Mouse (Mus musculus) hindbrain, embryonic 11.5 days (tissue): Measurements from ENCODE around the gene Nog. TPM values are rescaled to one million over a fixed set of nuclear protein-coding genes. Genes with fewer than 3 reads are reported as not detected.
A peak's percentile ranks its signal among the peaks of the same experiment; 100 is the strongest.

Experiments used
- ATAC-seq: fragments of 200-750 bp; cut with Nextera tagmentation; 2 replicates; pipeline ENCODE4 v1.8.0; 2017; ENCODE audit warnings: mild to moderate bottlenecking, moderate TSS enrichment, moderate library complexity; ENCODE audit not compliant: low FRiP score
- DNase-seq: peaks from one replicate; pipeline ENCODE4 v3.0.0-alpha.2; 2015; ENCODE audit warnings: low spot score
- H3K27ac ChIP-seq: fragments of 300-500 bp; sonication (generic); 2 replicates; pipeline ENCODE4 v1.5.1; 2014; ENCODE audit warnings: mild to moderate bottlenecking, low read depth, low read length
- H3K27me3 ChIP-seq: fragments of 300-500 bp; sonication (generic); 2 replicates; pipeline ENCODE4 v1.6.1; 2014; ENCODE audit warnings: mild to moderate bottlenecking, low read length, moderate library complexity, mixed read lengths; ENCODE audit not compliant: control insufficient read depth, insufficient read depth
- H3K36me3 ChIP-seq: fragments of 300-500 bp; sonication (generic); 2 replicates; pipeline ENCODE4 v1.6.1; 2014; ENCODE audit warnings: mild to moderate bottlenecking, low read length, moderate library complexity, mixed read lengths; ENCODE audit not compliant: control insufficient read depth, insufficient read depth
- H3K4me1 ChIP-seq: fragments of 300-500 bp; sonication (generic); replicated peaks from 2 replicates; pipeline ENCODE4 v1.6.1; 2014; ENCODE audit warnings: low read length, mixed read lengths; ENCODE audit not compliant: control insufficient read depth, insufficient read depth
- H3K4me2 ChIP-seq: fragments of 300-500 bp; sonication (generic); replicated peaks from 2 replicates; pipeline ENCODE4 v1.6.1; 2014; ENCODE audit warnings: mild to moderate bottlenecking, low read depth, low read length
- H3K4me3 ChIP-seq: fragments of 300-500 bp; sonication (generic); 2 replicates; pipeline ENCODE4 v1.5.1; 2014; ENCODE audit warnings: low read depth, low read length
- H3K9ac ChIP-seq: fragments of 300-500 bp; sonication (generic); 2 replicates; pipeline ENCODE4 v1.6.1; 2014; ENCODE audit warnings: low read depth, low read length
- H3K9me3 ChIP-seq: fragments of 300-500 bp; sonication (generic); 2 replicates; pipeline ENCODE4 v1.6.1; 2016; ENCODE audit warnings: low read length; ENCODE audit not compliant: control insufficient read depth
- WGBS: fragments of 180-500 bp; shearing (Covaris S2); extraction: QIAGEN DNeasy Blood & Tissue Kit; methylation state at CpG from one replicate; pipeline ENCODE4 v1.1.7; 2014; 5-methylcytosine and 5-hydroxymethylcytosine counted together
- polyA plus RNA-seq: library from polyadenylated mRNA; unstranded; fragments of >200 nt; fragmentation: Nextera tagmentation; extraction: Ambion mirVana; gene quantifications from 2 replicates; pipeline ENCODE4 v1.2.1, GENCODE M21; 2014

Nog gene
- polyA plus RNA-seq = 4.9 and 6.5 TPM in 2 replicates

- H3K27ac ChIP-seq = peak within 1 kb of the TSS; percentile 72
- WGBS = 1% methylated on average over 69 of the region's 97 CpGs
- H3K9me3 ChIP-seq = no peaks in the 10 kb centered on the region
- peaks cover 11% of the 10 kb centered on the region; the same call in 1 of the 2 replicates for H3K4me1 ChIP-seq
- H3K4me3 ChIP-seq = peak within 1 kb of the TSS; percentile 67
- DNase-seq (peak; percentile 81), ATAC-seq (peak; percentile 22)
- peak within 1 kb of the TSS; percentile 64 for H3K9ac ChIP-seq
- peak within 1 kb of the TSS; percentile 68 for H3K4me2 ChIP-seq
- 0 out of 2 replicates have a peak, but pooled peaks cover 5% of the 10 kb centered on the region for H3K27me3 ChIP-seq
- no peaks in the 10 kb centered on the region for H3K36me3 ChIP-seq
Observed at GRCm38 (mm10) chr11:89302056-89302815, at the start of gene Nog. Gene Nog (minus strand): TSS chr11:89302332.

GRCm38 (mm10) chr11:89340238-89340637 lies 38.1 kb upstream of the Nog start:
- no peak overlapping the region for H3K9ac ChIP-seq
- WGBS = 68% methylated on average over 12 of the region's 12 CpGs
- ATAC-seq = no peak
- H3K9me3 ChIP-seq = no peaks in the 10 kb centered on the region
- H3K27ac ChIP-seq = no peak overlapping the region
- no peaks in the 10 kb centered on the region for H3K4me1 ChIP-seq
- no peaks in the 10 kb centered on the region for H3K27me3 ChIP-seq
- H3K4me2 ChIP-seq = no peak overlapping the region
- DNase-seq = no peak
- no peaks in the 10 kb centered on the region for H3K36me3 ChIP-seq
- no peak overlapping the region for H3K4me3 ChIP-seq

GRCm38 (mm10) chr11:89339783-89340182 lies 37.7 kb upstream of the Nog start:
- Histone ChIP-seq H3K36me3 (no peaks in the 10 kb centered on the region), H3K27ac (no peak overlapping the region), H3K9me3 (no peaks in the 10 kb centered on the region), H3K9ac (no peak overlapping the region), H3K27me3 (no peaks in the 10 kb centered on the region), H3K4me3 (no peak overlapping the region), H3K4me2 (no peak overlapping the region), H3K4me1 (no peaks in the 10 kb centered on the region)
- DNase-seq (no peak), ATAC-seq (no peak)
- 85% methylated on average over 8 of the region's 8 CpGs for WGBS

- ATAC-seq (no peak), DNase-seq (no peak)
- no peaks in the 10 kb centered on the region for H3K9me3 ChIP-seq
- no peak overlapping the region for H3K4me3 ChIP-seq
- H3K4me1 ChIP-seq = no peaks in the 10 kb centered on the region
- H3K27ac ChIP-seq = no peak overlapping the region
- no peak overlapping the region for H3K9ac ChIP-seq
- H3K27me3 ChIP-seq = no peaks in the 10 kb centered on the region
- H3K4me2 ChIP-seq = no peak overlapping the region
- no peaks in the 10 kb centered on the region for H3K36me3 ChIP-seq
Observed at GRCm38 (mm10) chr11:89337910-89338309, 35.8 kb upstream of the Nog start.

GRCm38 (mm10) chr11:89327089-89327881 lies 25.2 kb upstream of the Nog start:
- ATAC-seq (no peak), DNase-seq (no peak)
- Histone ChIP-seq H3K9me3 (no peaks in the 10 kb centered on the region), H3K9ac (no peak overlapping the region), H3K4me3 (no peak overlapping the region), H3K27ac (no peak overlapping the region), H3K4me2 (no peak overlapping the region), H3K4me1 (no peaks in the 10 kb centered on the region), H3K27me3 (no peaks in the 10 kb centered on the region), H3K36me3 (no peaks in the 10 kb centered on the region)
- WGBS = 48% methylated on average over 11 of the region's 11 CpGs

GRCm38 (mm10) chr11:89321775-89322174 lies 19.6 kb upstream of the Nog start:
- ATAC-seq = no peak
- WGBS = 92% methylated on average over 2 of the region's 2 CpGs
- Histone ChIP-seq H3K9me3 (no peaks in the 10 kb centered on the region), H3K9ac (no peak overlapping the region), H3K27ac (no peak overlapping the region), H3K36me3 (no peaks in the 10 kb centered on the region), H3K4me1 (no peaks in the 10 kb centered on the region), H3K4me2 (no peak overlapping the region), H3K27me3 (no peaks in the 10 kb centered on the region), H3K4me3 (no peak overlapping the region)
- DNase-seq = no peak

- ATAC-seq (no peak), DNase-seq (no peak)
- Histone ChIP-seq H3K4me1 (no peaks in the 10 kb centered on the region), H3K9ac (no peak overlapping the region), H3K27ac (no peak overlapping the region), H3K27me3 (no peaks in the 10 kb centered on the region), H3K4me2 (no peak overlapping the region), H3K9me3 (no peaks in the 10 kb centered on the region), H3K4me3 (no peak overlapping the region), H3K36me3 (no peaks in the 10 kb centered on the region)
- WGBS = 81% methylated on average over 6 of the region's 6 CpGs
Observed at GRCm38 (mm10) chr11:89319675-89320074, 17.5 kb upstream of the Nog start.

GRCm38 (mm10) chr11:89318324-89318723 lies 16.2 kb upstream of the Nog start:
- Histone ChIP-seq H3K9me3 (no peaks in the 10 kb centered on the region), H3K27ac (no peak overlapping the region), H3K27me3 (no peaks in the 10 kb centered on the region), H3K4me2 (no peak overlapping the region), H3K36me3 (no peaks in the 10 kb centered on the region), H3K4me3 (no peak overlapping the region), H3K4me1 (no peaks in the 10 kb centered on the region), H3K9ac (no peak overlapping the region)
- ATAC-seq = no peak
- no peak for DNase-seq
- WGBS = 23% methylated on average over 8 of the region's 8 CpGs
